In the genomic region with DNA sequence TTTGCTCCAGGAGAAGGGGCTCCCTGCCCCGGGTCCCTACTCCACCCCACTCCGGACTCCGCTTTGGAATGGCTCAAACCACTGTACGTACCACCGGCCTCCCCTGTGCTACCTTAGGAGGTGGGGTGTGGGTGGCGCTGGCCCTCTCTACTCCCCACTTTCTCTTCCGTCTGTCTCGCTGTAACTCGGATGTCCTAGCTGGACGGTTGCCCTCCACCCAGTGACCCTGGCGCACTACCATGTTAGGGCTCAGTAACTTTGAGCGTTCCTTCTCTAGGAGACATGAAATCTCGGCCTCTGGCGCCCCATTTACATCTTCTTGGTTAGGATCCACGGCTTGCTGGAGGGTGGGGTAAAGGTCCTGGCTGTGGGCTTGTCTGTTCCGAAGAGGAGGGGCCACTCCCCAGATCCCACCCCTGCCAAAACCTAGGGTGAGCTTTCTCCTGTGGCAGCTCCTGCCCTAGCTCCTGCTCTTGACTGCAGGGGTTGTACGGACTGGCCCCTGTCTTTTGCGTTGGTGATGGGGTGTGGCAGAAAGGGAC, we compare ENCODE assay signal across 8 mouse cellular contexts. TPM values are rescaled to one million over a fixed set of nuclear protein-coding genes. Genes with fewer than 3 reads are reported as not detected.
DNase-seq lines count a peak whose midpoint lies in the region; ATAC-seq lines count a peak whose summit lies in the region.

No protein-coding gene starts in this region.

- peaks cover 80% of the 10 kb centered on the region for H3K4me1 ChIP-seq in heart, embryonic 12.5 days (replicated peaks)
- H3K4me1 ChIP-seq in midbrain, embryonic 14.5 days (ENCODE audit: control insufficient read depth, insufficient read depth, low read length), result peaks cover 66% of the 10 kb centered on the region

- ATAC-seq in heart, embryonic 12.5 days (ENCODE audit: insufficient number of reproducible peaks, low FRiP score), result no peak
- no peak for ATAC-seq in midbrain, embryonic 14.5 days (ENCODE audit: low FRiP score, low TSS enrichment)
- ATAC-seq in megakaryocyte progenitor cell, adult 5-6 weeks (replicated peaks; ENCODE audit: poor library complexity), result no peak

- H3K27me3 ChIP-seq in heart, embryonic 12.5 days (replicated peaks), result no peaks in the 10 kb centered on the region
- peaks cover 18% of the 10 kb centered on the region for H3K27me3 ChIP-seq in midbrain, embryonic 14.5 days (ENCODE audit: control insufficient read depth, insufficient read depth, low read length)

- WGBS in heart, embryonic 12.5 days, result 12% methylated on average over 18 of the region's 18 CpGs
- 5% methylated on average over 18 of the region's 18 CpGs for WGBS in midbrain, embryonic 14.5 days

- peaks cover 17% of the 10 kb centered on the region for H3K36me3 ChIP-seq in heart, embryonic 12.5 days
- H3K36me3 ChIP-seq in midbrain, embryonic 14.5 days (ENCODE audit: control insufficient read depth, insufficient read depth, low read length), result no peaks in the 10 kb centered on the region

- peak overlapping the region; percentile 100 for H3K4me2 ChIP-seq in heart, embryonic 12.5 days
- peak overlapping the region; percentile 86 for H3K4me2 ChIP-seq in midbrain, embryonic 14.5 days (ENCODE audit: low read length)

- peak overlapping the region; percentile 77 for H3K4me3 ChIP-seq in heart, embryonic 12.5 days
- H3K4me3 ChIP-seq in midbrain, embryonic 14.5 days (replicated peaks; ENCODE audit: low read depth, low read length), result peak overlapping the region; percentile 57

- peak overlapping the region; percentile 88 for H3K9ac ChIP-seq in heart, embryonic 12.5 days
- H3K9ac ChIP-seq in midbrain, embryonic 14.5 days (replicated peaks; ENCODE audit: low read length), result peak overlapping the region; percentile 66; the same call in 1 of the 2 replicates

- peak overlapping the region; percentile 83 for H3K27ac ChIP-seq in heart, embryonic 12.5 days (ENCODE audit: poor library complexity, severe bottlenecking)
- H3K27ac ChIP-seq in midbrain, embryonic 14.5 days (replicated peaks; ENCODE audit: low read depth, low read length), result no peak overlapping the region

- DNase-seq in embryo, embryonic 11 days, result peak; percentile 31
- no peak for DNase-seq in embryo, embryonic 9.5 days (ENCODE audit: extremely low spot score)
- DNase-seq in adrenal gland, adult 18-20 months (ENCODE audit: low spot score in 2 of 2), result peak; percentile 33 to 50
- DNase-seq in kidney, postnatal 25 days, result peak; percentile 67 to 74
- DNase-seq in midbrain, embryonic 14.5 days, result no peak
- no peak for DNase-seq in B cell, adult 2 months

- H3K9me3 ChIP-seq in heart, embryonic 12.5 days (replicated peaks), result no peaks in the 10 kb centered on the region
- no peaks in the 10 kb centered on the region for H3K9me3 ChIP-seq in midbrain, embryonic 14.5 days (ENCODE audit: control insufficient read depth, low read length)

RNA-seq across cellular contexts. Expression of a gene that starts 21.7 kb away (rescaled TPM):
- not detected for total RNA-seq in adrenal gland, adult 18-20 months (2021)
- 3.5 and 3.9 TPM in 2 replicates for polyA plus RNA-seq in heart, embryonic 12.5 days (2016; fragmentation: Nextera tagmentation; extraction: Ambion mirVana)
- polyA plus RNA-seq in midbrain, embryonic 14.5 days (2014; fragmentation: Nextera tagmentation; extraction: Ambion mirVana), result 0.70 and 2.0 TPM in 2 replicates
- total RNA-seq in megakaryocyte progenitor cell, adult 5-6 weeks (2015), result not detected in 2 replicates
- total RNA-seq in megakaryocyte progenitor cell, adult 5-6 weeks (2017), result not detected in 2 replicates

RNA-seq across cellular contexts. Expression of a gene that starts 33.5 kb away (rescaled TPM):
- total RNA-seq in adrenal gland, adult 18-20 months (2021), result 10 to 100 TPM; 16.2 to 16.7 TPM
- 33.8 and 35.1 TPM in 2 replicates for polyA plus RNA-seq in heart, embryonic 12.5 days (2016; fragmentation: Nextera tagmentation; extraction: Ambion mirVana)
- polyA plus RNA-seq in midbrain, embryonic 14.5 days (2014; fragmentation: Nextera tagmentation; extraction: Ambion mirVana), result 8.8 and 11.0 TPM in 2 replicates
- total RNA-seq in megakaryocyte progenitor cell, adult 5-6 weeks (2015), result 4.4 and 5.9 TPM in 2 replicates
- total RNA-seq in megakaryocyte progenitor cell, adult 5-6 weeks (2017), result 1.6 and 2.2 TPM in 2 replicates

RNA-seq across cellular contexts. Expression of a gene that starts 53.5 kb away (rescaled TPM):
- under 1 TPM; 0.32 to 0.43 TPM for total RNA-seq in adrenal gland, adult 18-20 months (2021)
- polyA plus RNA-seq in heart, embryonic 12.5 days (2016; fragmentation: Nextera tagmentation; extraction: Ambion mirVana), result 27.0 and 27.7 TPM in 2 replicates
- polyA plus RNA-seq in midbrain, embryonic 14.5 days (2014; fragmentation: Nextera tagmentation; extraction: Ambion mirVana), result 2.5 and 5.6 TPM in 2 replicates
- 42.6 and 56.1 TPM in 2 replicates for total RNA-seq in megakaryocyte progenitor cell, adult 5-6 weeks (2015)
- total RNA-seq in megakaryocyte progenitor cell, adult 5-6 weeks (2017), result 40.7 and 44.1 TPM in 2 replicates

Comparison
In these comparisons a context has a peak if more than half of its experiments do, and no peak if none do; other contexts are left out.
1. DNase-seq: peak in embryo, embryonic 11 days (single experiment), adrenal gland, adult 18-20 months (2 of 2) and kidney, postnatal 25 days (2 of 2); none in embryo, embryonic 9.5 days (single experiment), midbrain, embryonic 14.5 days (single experiment) and B cell, adult 2 months (0 of 2).
2. RNA of a gene that starts 53.5 kb away (total RNA-seq): 40.7 to 56.1 TPM in megakaryocyte progenitor cell, adult 5-6 weeks; 0.32 to 0.43 TPM in adrenal gland, adult 18-20 months; every median in the first group is over 10 times any median in the second.